Mouse (Mus musculus) effector memory CD4-positive, alpha-beta T cell, adult 7 months (primary cell): Measurements from ENCODE around the gene Ubtd1. TPM values are rescaled to one million over a fixed set of nuclear protein-coding genes. Genes with fewer than 3 reads are reported as not detected.

Experiments
- polyA plus RNA-seq: library from polyadenylated mRNA; unstranded; fragments of 100-300 nt; shearing (Covaris generic); gene quantifications from one replicate; pipeline ENCODE4 v1.2.1, GENCODE M21; 2017

Ubtd1 gene
- polyA plus RNA-seq: 4.7 TPM

GRCm38 (mm10) chr19:41981595-41981927 is at the start of gene Ubtd1:
Ubtd1 (plus strand) TSS chr19:41981763.

GRCm38 (mm10) chr19:41933179-41934086 is 48.1 kb upstream of the Ubtd1 start, which contains the start of the genes Exosc1 and Zdhhc16:
Exosc1 (minus strand) TSS chr19:41933423.
Zdhhc16 (plus strand) TSS chr19:41933480.

GRCm38 (mm10) chr19:41980819-41981594 is 556 bp upstream of the Ubtd1 start, which contains the start of gene Mms19:
Mms19 (minus strand) TSS chr19:41981157.

DNA sequence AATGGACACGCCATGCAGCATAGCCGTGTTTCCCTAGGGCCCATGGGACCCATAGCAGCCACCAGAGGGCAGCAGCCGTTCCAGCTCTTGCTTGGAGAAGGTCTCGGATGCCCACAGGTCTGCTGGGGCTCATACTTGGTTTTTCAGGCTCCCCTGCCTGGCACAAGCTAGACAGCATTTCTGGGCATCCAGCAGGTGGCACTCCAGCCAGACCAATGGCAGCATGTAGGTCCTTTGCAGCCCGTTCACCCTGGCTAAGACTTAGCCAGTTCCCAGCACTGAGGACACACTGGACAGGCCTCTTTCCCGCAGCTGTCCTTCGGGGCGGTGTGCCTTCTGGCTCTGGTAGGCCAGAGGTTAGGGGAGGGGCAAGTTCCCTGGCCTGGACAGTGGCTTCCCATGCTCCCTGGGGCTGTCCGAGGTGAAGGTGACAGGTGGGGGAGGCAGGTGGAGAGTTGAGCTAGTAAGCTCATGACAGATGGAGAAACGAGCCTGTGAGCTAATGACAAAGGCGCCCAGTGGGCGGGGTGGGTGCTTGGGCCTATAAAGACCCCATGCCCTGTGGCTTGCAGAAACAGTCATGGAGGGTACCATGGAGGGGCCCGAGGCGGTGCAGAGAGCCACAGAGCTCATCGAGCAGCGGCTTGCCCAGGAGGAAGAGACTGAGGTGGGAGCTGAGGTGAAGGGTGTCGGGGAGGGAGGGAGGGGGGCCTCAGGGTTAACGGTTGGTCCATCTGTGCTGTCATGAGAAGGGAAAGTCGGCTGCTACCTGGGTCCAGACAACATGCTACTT is 54.1 kb downstream of the Ubtd1 start, which contains the start of gene Ankrd2:
TSS of gene Ankrd2 (plus strand) at position 545 of the 793 bp plus-strand sequence.

GRCm38 (mm10) chr19:42045269-42046102 is 63.9 kb downstream of the Ubtd1 start, which contains the start of gene Hoga1:
Hoga1 (plus strand) TSS chr19:42045610.

GRCm38 (mm10) chr19:42051948-42052347 is 70.4 kb downstream of the Ubtd1 start, which contains the start of gene 4933411K16Rik:
4933411K16Rik (plus strand) TSS chr19:42052248.

Other genes with a start within 250 kb of the Ubtd1 start
- 0.11 TPM for gene Slit1, start 238.1 kb upstream of the Ubtd1 start, polyA plus RNA-seq
- gene Arhgap19, start 179.7 kb upstream of the Ubtd1 start, polyA plus RNA-seq: 1.9 TPM
- gene Frat1, start 151.8 kb upstream of the Ubtd1 start, polyA plus RNA-seq: 5.5 TPM
- 69.2 TPM for gene Frat2, start 133.6 kb upstream of the Ubtd1 start, polyA plus RNA-seq
- 30.7 TPM for gene Rrp12, start 85.6 kb upstream of the Ubtd1 start, polyA plus RNA-seq
- gene Pgam1, start 69.8 kb upstream of the Ubtd1 start, polyA plus RNA-seq: 146 TPM
- 64.2 TPM for gene Exosc1, start 48.3 kb upstream of the Ubtd1 start, polyA plus RNA-seq
- 35.3 TPM for gene Zdhhc16, start 48.3 kb upstream of the Ubtd1 start, polyA plus RNA-seq
- 59.3 TPM for gene Mms19, start 606 bp upstream of the Ubtd1 start, polyA plus RNA-seq
- not detected for gene Ankrd2, start 54.2 kb downstream of the Ubtd1 start, polyA plus RNA-seq
- gene Hoga1, start 63.8 kb downstream of the Ubtd1 start, polyA plus RNA-seq: 0.23 TPM
- gene 4933411K16Rik, start 70.5 kb downstream of the Ubtd1 start, polyA plus RNA-seq: not detected
- 0.69 TPM for gene Morn4, start 104.6 kb downstream of the Ubtd1 start, polyA plus RNA-seq
- 59.8 TPM for gene Pi4k2a, start 108.7 kb downstream of the Ubtd1 start, polyA plus RNA-seq
- gene Avpi1, start 147.3 kb downstream of the Ubtd1 start, polyA plus RNA-seq: 26.1 TPM
- gene Marveld1, start 165.6 kb downstream of the Ubtd1 start, polyA plus RNA-seq: 15.8 TPM
- gene Zfyve27, start 182.2 kb downstream of the Ubtd1 start, polyA plus RNA-seq: 56.3 TPM
- gene Sfrp5, start 220.5 kb downstream of the Ubtd1 start, polyA plus RNA-seq: not detected